Mouse (Mus musculus) cerebellum, postnatal 10 days (tissue): ENCODE measurements around the gene Bptf.
"Not testable (repeated sequence)": the region's sequence is repeated elsewhere in the genome, so short reads cannot be mapped to it uniquely, and the experiment has no call there.

Experiments used
- DNase-seq, 2 experiments: peaks; one replicate each; pipeline ENCODE4 v3.0.0; 2021; ENCODE audit warnings: mixed read lengths in 2 of 2

Bptf gene

GRCm38 (mm10) chr11:107016893-107017292 lies 115.0 kb downstream of the Bptf start:
- no peak for DNase-seq

DNA sequence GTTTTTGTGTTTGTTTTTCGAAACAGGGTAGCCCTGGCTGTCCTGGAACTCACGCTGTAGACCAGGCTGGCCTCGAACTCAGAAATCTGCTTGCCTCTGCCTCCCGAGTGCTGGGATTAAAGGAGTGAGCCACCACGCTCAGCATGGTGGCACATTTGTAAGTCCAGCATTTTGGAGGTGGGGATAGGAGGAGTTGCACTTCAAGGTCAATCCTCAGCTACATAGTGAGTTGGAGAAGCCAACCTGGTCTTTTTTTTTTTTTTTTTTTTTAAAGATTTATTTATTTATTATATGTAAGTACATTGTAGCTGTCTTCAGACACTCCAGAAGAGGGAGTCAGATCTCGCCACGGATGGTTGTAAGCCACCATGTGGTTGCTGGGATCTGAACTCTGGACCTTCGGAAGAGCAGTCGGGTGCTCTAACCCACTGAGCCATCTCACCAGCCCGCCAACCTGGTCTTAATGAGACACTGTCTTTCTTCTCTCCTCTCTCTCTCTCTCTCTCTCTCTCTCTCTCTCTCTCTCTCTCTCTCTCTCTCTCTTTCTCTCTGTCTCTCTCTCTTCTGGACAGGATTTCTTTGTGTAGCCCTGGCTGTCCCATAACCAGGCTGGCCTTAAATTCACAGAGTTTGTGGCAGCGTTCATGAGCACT lies 116.3 kb downstream of the Bptf start:
- DNase-seq, result not testable (repeated sequence)

DNA sequence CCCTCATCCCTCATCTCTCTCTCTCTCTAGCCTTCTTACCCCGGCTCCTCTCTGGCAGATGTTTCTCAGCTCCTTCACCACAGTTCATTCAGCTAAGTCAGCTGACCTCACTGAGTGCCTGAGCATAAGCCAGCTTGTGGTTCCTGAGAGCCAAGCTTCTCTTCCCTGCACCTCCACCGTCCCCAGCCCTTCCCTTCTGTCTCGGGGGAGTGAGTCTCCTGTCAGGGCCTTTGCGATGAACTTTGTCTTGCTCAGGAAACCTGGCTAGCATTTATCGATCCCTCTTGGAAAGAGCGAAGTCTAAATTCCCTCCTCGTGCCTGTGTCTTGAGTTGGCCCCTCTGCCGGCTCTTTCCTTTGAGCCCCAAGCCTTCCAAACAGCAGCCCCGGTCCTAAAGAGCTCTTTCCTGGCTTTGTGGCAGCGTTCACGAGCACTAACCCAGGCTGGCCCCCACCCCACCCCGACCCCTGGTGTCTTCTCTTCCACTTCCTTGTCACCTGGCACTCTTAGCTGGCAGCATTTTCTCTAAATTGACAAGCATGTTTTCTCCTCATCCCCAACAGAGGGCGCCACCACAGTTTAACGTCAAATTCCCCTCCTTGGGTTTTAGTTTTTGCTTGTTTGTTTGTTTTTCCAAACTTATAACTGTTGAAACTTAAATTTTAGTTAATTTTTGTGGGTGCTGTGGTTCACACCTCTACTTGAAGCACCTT lies 117.2 kb downstream of the Bptf start:
- DNase-seq, result peak; percentile 47 to 61

DNA sequence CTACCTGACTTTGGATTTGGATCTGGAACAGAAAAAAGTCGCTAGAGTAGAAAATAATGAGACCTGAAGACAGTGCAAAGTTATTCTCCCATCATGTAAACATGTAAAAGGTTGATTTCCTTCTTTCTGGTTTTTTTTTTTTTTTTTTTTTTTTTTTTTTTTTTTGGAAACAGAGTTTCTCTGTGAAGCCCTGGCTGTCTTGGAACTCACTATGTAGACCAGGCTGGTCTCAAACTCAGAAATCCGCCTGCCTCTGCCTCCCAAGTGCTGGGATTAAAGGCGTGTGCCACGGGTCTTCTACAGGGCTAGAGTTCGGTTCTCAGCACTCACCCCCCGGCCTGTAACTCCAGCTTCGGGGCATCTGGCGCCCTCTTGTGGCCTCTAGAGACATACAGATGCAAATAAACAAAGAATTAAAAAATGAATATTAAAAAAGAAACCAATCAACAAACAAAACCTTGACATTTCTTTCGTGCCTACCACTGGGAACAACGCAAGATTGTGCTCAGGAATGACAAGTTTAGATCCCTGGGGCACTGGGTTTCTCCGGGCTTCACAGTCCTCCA lies 117.8 kb downstream of the Bptf start:
- no peak for DNase-seq

- peak; percentile 98 to 99 for DNase-seq
Measured at GRCm38 (mm10) chr11:107012324-107013017, 119.5 kb downstream of the Bptf start.

DNA sequence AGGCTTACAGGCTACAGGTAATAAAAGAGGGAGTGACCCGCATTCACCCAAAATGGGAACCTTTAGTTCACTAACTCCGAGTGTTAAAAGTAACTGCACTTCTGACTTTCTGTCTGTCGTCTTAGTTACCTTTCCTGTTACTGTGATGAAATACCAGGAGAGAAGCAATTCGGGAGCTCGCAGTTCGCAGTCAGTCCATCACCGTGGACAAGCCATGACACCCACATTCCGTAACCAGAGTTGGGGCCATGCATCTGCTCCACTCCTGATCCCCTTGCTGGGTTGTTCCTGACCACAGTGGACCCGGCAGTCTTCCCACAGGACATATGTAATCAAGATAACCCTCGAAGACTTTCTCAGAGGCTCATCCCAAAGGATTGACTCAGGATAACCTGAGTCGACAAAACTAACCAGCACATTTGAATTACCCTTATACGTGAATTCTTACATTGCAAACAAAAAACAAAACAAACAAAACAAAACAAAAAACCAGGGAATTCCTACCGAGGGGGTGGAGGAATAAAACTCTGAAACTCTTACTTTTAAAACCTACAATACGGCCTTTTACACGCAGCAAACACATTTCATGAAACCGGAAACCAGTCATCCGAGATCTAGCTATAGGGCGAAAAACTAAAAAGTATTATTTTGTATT lies 120.1 kb downstream of the Bptf start:
- DNase-seq, result peak in 1 of 2 experiments; percentile 19

DNA sequence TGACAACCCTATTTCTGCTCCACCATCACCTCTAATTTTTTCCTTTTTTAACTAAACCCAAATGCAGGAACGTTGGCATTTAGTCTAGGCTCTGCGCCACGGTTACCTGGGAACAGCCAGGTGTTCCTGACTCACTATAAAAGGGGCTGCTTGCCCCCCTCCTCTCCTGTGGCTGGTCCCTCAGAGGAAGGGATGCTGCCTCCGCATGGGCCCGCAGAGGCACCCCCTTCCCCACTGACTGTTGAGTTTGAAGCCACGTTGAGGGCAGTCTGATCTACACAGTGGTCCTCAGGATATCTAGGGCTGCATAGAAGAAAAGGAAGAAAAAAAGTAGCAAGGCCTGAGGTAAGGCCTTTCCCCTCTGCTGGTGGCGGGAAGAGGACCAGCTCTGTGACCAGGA lies 120.8 kb downstream of the Bptf start:
- no peak for DNase-seq

- DNase-seq, result no peak
Measured at GRCm38 (mm10) chr11:107010447-107010846, 121.5 kb downstream of the Bptf start.

- peak; percentile 71 to 75 for DNase-seq
Measured at GRCm38 (mm10) chr11:107005538-107005937, 126.4 kb downstream of the Bptf start.

GRCm38 (mm10) chr11:107001760-107002675 lies 129.9 kb downstream of the Bptf start:
- no peak for DNase-seq

DNA sequence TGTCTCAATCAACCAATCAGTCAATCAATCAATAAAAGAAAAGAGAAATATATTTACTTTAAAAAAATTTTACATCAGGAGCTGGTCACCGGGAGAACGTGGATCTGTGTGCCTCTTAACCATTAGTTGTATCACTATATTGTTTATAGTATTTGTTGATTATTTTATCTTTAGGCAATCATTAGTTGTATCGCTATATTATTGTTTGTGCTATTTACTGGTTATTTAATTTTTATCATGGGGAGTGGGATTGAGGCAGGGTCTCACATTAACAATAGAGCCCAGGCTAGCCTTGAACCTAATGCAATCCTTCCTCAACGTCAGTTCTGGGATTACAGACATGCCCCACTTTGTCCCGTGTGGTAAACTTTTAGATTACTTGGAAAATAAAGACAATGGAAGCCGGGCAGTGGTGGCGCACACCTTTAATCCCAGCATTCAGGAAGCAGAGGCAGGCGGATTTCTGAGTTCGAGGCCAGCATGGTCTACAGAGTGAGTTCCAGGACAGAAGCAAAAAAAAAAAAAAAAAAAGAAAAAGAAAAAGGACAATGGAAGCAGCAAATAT lies 131.9 kb downstream of the Bptf start:
- no peak for DNase-seq

DNA sequence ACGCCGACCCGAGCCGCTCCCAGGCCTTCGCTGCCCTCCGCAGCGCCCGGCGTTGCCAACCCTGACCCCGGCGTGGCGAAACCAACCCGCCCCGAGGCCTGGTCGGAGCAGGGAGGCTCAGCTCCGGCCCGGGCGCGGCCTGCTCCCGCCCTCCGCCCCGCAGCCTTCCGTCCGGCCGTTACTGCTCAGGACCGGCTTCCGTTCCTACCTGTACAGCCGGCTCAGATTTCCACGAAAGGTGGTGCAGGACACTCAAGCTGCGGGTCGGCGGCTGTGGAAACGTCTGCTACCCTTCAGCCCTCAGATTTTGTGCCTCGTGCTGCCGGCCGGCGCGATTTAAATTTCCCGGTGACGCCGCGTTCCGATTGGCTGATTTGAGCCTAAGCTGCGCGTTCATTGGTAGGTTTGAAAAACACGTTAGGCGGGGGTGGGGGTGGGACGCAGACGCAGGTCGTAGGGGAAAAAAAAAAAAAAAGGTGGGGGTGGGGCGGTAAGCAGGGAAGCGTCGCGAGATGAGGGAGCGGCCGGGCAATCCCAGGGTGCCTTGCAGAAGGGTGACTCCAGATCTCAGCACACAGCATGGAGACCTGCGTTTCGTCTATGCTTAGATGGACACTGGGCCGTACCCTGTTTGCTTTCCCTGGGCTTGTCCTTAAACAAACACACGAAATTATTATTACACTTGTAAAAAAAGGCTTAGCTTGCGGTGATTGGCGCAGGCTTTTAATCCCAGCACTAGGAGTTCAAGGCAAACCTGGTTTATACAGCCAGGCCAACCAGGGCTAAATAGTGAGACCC lies 132.6 kb downstream of the Bptf start, which contains the start of gene Kpna2:
Kpna2 (minus strand) TSS at position 391 of the 798 bp plus-strand sequence.
- DNase-seq, result peak; percentile 94 to 95

DNA sequence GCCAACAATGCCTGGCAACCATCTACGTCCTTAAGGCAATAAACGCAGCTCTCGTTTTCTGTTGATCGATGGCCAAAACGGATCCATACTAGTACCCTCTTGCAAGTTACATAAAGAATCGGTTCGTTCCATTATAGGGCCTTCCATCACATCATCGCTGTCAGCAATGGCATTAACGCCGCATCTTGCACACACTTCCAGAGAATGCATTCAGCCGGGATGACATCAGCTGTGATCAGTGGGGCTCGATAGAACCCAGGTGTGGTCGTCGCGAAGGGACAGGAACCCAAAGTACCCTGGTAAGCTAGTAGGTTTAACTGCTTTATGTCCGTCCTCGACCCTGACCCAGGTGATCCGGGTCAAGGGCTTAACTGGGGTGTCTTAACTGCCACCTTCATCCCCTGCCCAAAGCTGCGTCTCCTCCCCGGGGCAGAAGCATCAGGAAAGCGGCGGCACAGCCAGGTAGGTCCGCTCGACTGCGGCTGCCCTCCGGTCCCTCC lies 133.2 kb downstream of the Bptf start:
- DNase-seq, result peak; percentile 45 to 48

- DNase-seq, result peak in 1 of 2 experiments; percentile 32
Measured at GRCm38 (mm10) chr11:106997976-106998375, 134.0 kb downstream of the Bptf start.

DNA sequence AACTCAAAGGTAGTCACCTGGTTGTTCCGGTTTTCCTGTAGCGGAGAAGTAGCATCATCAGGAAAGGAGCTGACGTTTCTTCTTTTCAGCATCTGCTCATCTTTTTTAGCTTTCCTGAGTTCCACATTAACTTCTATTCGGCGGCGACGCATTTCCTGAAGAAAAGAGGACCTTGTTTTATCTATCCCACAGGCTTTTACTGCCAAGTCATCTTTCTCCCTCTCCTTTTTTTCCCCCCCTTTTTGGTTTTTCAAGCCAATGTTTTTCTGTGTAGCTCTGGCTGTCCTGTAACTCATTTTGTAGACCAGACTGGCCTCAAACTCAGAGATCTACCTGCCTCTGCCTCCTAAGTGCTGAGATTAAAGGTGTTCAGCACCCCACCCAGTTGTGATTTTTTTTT lies 135.4 kb downstream of the Bptf start:
- DNase-seq, result not testable (repeated sequence)

DNA sequence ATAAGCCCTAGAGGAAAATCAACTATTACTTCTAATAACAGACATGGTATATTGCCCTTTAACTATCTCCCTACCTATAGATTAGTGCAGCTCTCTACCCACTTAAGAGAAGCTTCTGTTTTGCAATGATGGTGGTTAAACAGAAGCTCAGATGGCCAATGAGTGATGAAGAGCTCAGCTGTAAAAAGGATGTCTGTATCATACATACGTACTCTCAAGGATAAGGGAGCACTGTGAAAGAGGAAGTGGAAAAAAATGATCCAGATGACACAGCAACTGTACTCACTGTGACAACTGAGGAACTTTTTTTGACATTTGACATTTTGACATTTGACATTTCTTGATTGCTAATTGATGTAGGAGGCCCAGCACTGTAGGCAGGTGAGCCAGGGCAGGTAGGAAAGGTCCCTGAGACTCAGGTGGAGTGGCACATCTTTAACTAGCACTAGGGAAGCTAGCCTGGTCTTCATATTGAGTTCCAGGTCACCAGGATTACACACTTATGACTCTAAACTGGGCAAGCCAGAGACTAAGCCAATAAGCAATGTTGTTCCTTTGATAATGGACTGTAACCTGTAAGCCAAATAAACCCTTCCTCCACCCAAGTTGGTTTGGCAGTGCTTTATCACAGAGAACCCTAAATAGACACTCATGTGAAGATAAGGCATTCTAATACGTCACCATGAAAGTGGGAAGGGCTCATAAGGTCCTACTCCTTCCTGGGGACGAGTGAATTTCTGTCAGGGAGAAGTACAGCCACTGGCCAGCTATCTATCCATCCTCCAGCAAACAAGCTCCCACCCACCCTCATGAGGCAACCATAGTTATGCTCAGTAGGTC lies 137.5 kb downstream of the Bptf start:
- DNase-seq, result no peak

GRCm38 (mm10) chr11:106987384-106987783 lies 144.5 kb downstream of the Bptf start:
- DNase-seq, result no peak

GRCm38 (mm10) chr11:106985979-106986604 lies 145.8 kb downstream of the Bptf start:
- peak in 1 of 2 experiments; percentile 15 for DNase-seq
